Mouse (Mus musculus) E14TG2a.4 (cell line): ENCODE data around the gene Ifnar1.

Experiments used
- CTCF ChIP-seq: conservative IDR thresholded peaks from 2 replicates; pipeline ENCODE4 v1.5.1; 2014; ENCODE audit warnings: low read length
- POU5F1 ChIP-seq: IDR thresholded peaks from 2 replicates; pipeline ENCODE4 v1.6.1; 2014; ENCODE audit warnings: low read length, borderline replicate concordance

DNA sequence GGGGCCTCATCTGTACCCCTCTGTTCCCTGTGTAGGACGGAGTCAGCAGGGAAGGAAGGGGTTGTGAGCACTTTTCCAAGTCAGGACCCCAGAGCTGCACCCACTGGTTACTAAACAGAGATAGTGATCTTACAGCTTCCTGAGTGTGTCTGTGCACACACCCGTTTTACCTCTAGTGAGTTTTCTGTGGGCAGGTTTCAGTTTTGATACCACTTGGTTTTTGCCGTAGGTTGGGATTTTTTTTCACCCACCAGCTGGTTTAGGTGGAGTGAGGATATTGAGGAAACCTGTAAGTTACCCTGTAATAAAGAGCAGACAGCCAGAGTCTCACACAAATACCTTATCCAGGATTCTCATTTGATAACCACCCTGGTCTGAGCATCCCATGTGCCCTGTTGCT lies 14.6 kb upstream of the Ifnar1 start:
- TF ChIP-seq CTCF (no peak), POU5F1 (no peak)
